9 mouse cellular contexts compared by ENCODE assay signal in genomic region chr11:61644576-61645326, GRCm38 (mm10). TPM values are rescaled to one million over a fixed set of nuclear protein-coding genes. Genes with fewer than 3 reads are reported as not detected.
DNase-seq lines count a peak whose midpoint lies in the region; ATAC-seq lines count a peak whose summit lies in the region.
"Had no signal": no experiment of that assay in that cellular context is flagged by ENCODE, and none has a peak within 500 bp of the region (broad histone marks: within the 10 kb centered on the region; RNA-seq: fewer than 3 reads in every experiment).

No protein-coding gene starts in this region.

- no peak for ATAC-seq in embryonic facial prominence, embryonic 13.5 days (ENCODE audit: insufficient number of reproducible peaks, insufficient read depth, low FRiP score, low TSS enrichment, low read depth)
- ATAC-seq in forebrain, embryonic 12.5 days (ENCODE audit: low FRiP score): no peak

- no peak overlapping the region for H3K9ac ChIP-seq in embryonic facial prominence, embryonic 13.5 days
- no peak overlapping the region for H3K9ac ChIP-seq in forebrain, embryonic 12.5 days
- H3K9ac ChIP-seq: liver, embryonic 15.5 days had no signal

- H3K4me2 ChIP-seq in embryonic facial prominence, embryonic 13.5 days: no peak overlapping the region
- no peak overlapping the region for H3K4me2 ChIP-seq in forebrain, embryonic 12.5 days
- H3K4me2 ChIP-seq: liver, embryonic 15.5 days had no signal

- H3K4me3 ChIP-seq in embryonic facial prominence, embryonic 13.5 days: no peak overlapping the region
- H3K4me3 ChIP-seq in embryonic facial prominence, embryonic 10.5 days: no peak overlapping the region
- no peak overlapping the region for H3K4me3 ChIP-seq in forebrain, embryonic 12.5 days (replicated peaks)
- H3K4me3 ChIP-seq: liver, embryonic 15.5 days had no signal

- DNase-seq in embryonic facial prominence, embryonic 10.5 days (ENCODE audit: low spot score): no peak
- DNase-seq in urinary bladder, postnatal 14 days (ENCODE audit: low spot score): peak; percentile 48
- DNase-seq in urinary bladder, adult 2 months (ENCODE audit: low spot score): no peak
- peak; percentile 58 to 71 for DNase-seq in left cerebral cortex, adult 18-20 months (ENCODE audit: low spot score in 2 of 2)
- DNase-seq in telencephalon, adult 2 months (ENCODE audit: low read depth, low spot score): peak; percentile 59
- DNase-seq in cerebellum, adult 9-10 months: no peak

- no peaks in the 10 kb centered on the region for H3K36me3 ChIP-seq in embryonic facial prominence, embryonic 13.5 days
- no peaks in the 10 kb centered on the region for H3K36me3 ChIP-seq in embryonic facial prominence, embryonic 10.5 days (replicated peaks)
- no peaks in the 10 kb centered on the region for H3K36me3 ChIP-seq in forebrain, embryonic 12.5 days (replicated peaks)
- H3K36me3 ChIP-seq: liver, embryonic 15.5 days had no signal

- no peaks in the 10 kb centered on the region for H3K9me3 ChIP-seq in embryonic facial prominence, embryonic 13.5 days
- H3K9me3 ChIP-seq in embryonic facial prominence, embryonic 10.5 days: no peaks in the 10 kb centered on the region
- H3K9me3 ChIP-seq in forebrain, embryonic 12.5 days: no peaks in the 10 kb centered on the region
- H3K9me3 ChIP-seq: liver, embryonic 15.5 days had no signal

- no peaks in the 10 kb centered on the region for H3K27me3 ChIP-seq in embryonic facial prominence, embryonic 13.5 days
- H3K27me3 ChIP-seq in embryonic facial prominence, embryonic 10.5 days (replicated peaks; ENCODE audit: low read depth, poor library complexity, severe bottlenecking): no peaks in the 10 kb centered on the region
- H3K27me3 ChIP-seq in forebrain, embryonic 12.5 days: no peaks in the 10 kb centered on the region

- H3K27ac ChIP-seq in embryonic facial prominence, embryonic 13.5 days: peak overlapping the region; percentile 45; the same call in 1 of the 2 replicates
- H3K27ac ChIP-seq in embryonic facial prominence, embryonic 10.5 days (replicated peaks): no peak overlapping the region
- H3K27ac ChIP-seq in forebrain, embryonic 12.5 days: no peak overlapping the region
- H3K27ac ChIP-seq: liver, embryonic 15.5 days had no signal

- H3K4me1 ChIP-seq in embryonic facial prominence, embryonic 13.5 days: peaks cover 14% of the 10 kb centered on the region; the same call in 1 of the 2 replicates
- no peaks in the 10 kb centered on the region for H3K4me1 ChIP-seq in embryonic facial prominence, embryonic 10.5 days
- H3K4me1 ChIP-seq in forebrain, embryonic 12.5 days: no peaks in the 10 kb centered on the region
- H3K4me1 ChIP-seq: liver, embryonic 15.5 days had no signal

- WGBS in embryonic facial prominence, embryonic 13.5 days: 58% methylated on average over 11 of the region's 11 CpGs
- 84% methylated on average over 11 of the region's 11 CpGs for WGBS in embryonic facial prominence, embryonic 10.5 days
- WGBS in forebrain, embryonic 12.5 days: 72% methylated on average over 11 of the region's 11 CpGs

RNA-seq across cellular contexts. Expression of gene Grap, which starts 8.3 kb away (rescaled TPM):
- polyA plus RNA-seq in embryonic facial prominence, embryonic 13.5 days (2015; fragmentation: Nextera tagmentation; extraction: Ambion mirVana): 8.3 and 10.1 TPM in 2 replicates
- 6.0 and 6.5 TPM in 2 replicates for polyA plus RNA-seq in embryonic facial prominence, embryonic 10.5 days (2016; fragmentation: Nextera tagmentation; extraction: Ambion mirVana)
- polyA plus RNA-seq in urinary bladder, adult 2 months (2012; rRNA removed): 5.5 and 6.2 TPM in 2 replicates
- total RNA-seq in left cerebral cortex, adult 18-20 months (2021): 1 to 10 TPM; 3.2 to 4.5 TPM
- 6.0 and 6.3 TPM in 2 replicates for polyA plus RNA-seq in forebrain, embryonic 12.5 days (2016; fragmentation: Nextera tagmentation; extraction: Ambion mirVana)

RNA-seq across cellular contexts. Expression of gene Fam83g, which starts 39.1 kb away (rescaled TPM):
- 2.8 and 3.9 TPM in 2 replicates for polyA plus RNA-seq in embryonic facial prominence, embryonic 13.5 days (2015; fragmentation: Nextera tagmentation; extraction: Ambion mirVana)
- 2.2 and 2.3 TPM in 2 replicates for polyA plus RNA-seq in embryonic facial prominence, embryonic 10.5 days (2016; fragmentation: Nextera tagmentation; extraction: Ambion mirVana)
- 6.2 and 6.5 TPM in 2 replicates for polyA plus RNA-seq in urinary bladder, adult 2 months (2012; rRNA removed)
- under 1 TPM in 1 of 2 experiments, not detected in 1; 0.12 TPM for total RNA-seq in left cerebral cortex, adult 18-20 months (2021)
- polyA plus RNA-seq in forebrain, embryonic 12.5 days (2016; fragmentation: Nextera tagmentation; extraction: Ambion mirVana): 0.47 and 0.79 TPM in 2 replicates

Comparison
In these comparisons a context has a peak if more than half of its experiments do, and no peak if none do; other contexts are left out.
1. DNase-seq: peak in urinary bladder, postnatal 14 days (single experiment), left cerebral cortex, adult 18-20 months (2 of 2) and telencephalon, adult 2 months (single experiment); none in embryonic facial prominence, embryonic 10.5 days (single experiment), urinary bladder, adult 2 months (single experiment) and cerebellum, adult 9-10 months (single experiment).